ENCODE assay signal across 10 mouse cellular contexts in the genomic region with DNA sequence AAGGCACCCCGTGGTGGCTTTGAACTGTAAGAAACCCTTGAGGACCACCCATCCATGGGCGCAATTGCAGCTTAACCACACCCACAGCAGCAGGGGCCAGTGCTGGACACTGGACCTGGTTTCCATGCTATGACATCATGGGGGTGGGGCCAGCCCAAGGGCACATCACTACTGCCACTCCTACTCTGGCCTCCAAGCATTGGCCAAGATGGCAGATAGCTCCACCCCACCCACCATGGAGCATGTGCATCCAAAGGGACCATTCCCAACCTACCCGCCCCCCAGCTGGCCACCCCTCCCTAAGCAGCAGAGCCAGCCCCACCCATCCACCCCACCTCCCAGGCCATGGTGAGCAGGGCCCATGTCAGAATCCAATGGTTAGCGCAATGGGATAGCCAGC. TPM values are rescaled to one million over a fixed set of nuclear protein-coding genes. Genes with fewer than 3 reads are reported as not detected.
DNase-seq lines count a peak whose midpoint lies in the region; ATAC-seq and TF ChIP-seq lines count a peak whose summit lies in the region.
"Had no signal": no experiment of that assay in that cellular context is flagged by ENCODE, and none has a peak within 500 bp of the region (broad histone marks: within the 10 kb centered on the region; RNA-seq: fewer than 3 reads in every experiment).

No protein-coding gene starts in this region.

- no peak for TF ChIP-seq POLR2A in brain, embryonic 14.5 days (IDR thresholded peaks at IDR 0.05; ENCODE audit: borderline replicate concordance, extremely low read depth, insufficient read depth, insufficient read length, poor library complexity, severe bottlenecking)

- no peaks in the 10 kb centered on the region for H3K9me3 ChIP-seq in heart, embryonic 10.5 days
- H3K9me3 ChIP-seq in heart, postnatal 0 days (replicated peaks; ENCODE audit: control insufficient read depth, low read length): no peaks in the 10 kb centered on the region
- H3K9me3 ChIP-seq in liver, embryonic 13.5 days (replicated peaks): no peaks in the 10 kb centered on the region
- H3K9me3 ChIP-seq in midbrain, embryonic 13.5 days: no peaks in the 10 kb centered on the region

- DNase-seq in heart, embryonic 10.5 days (ENCODE audit: low spot score): peak; percentile 90
- DNase-seq in heart, adult 11 months: no peak
- peak; percentile 9 for DNase-seq in brain, embryonic 14.5 days (ENCODE audit: low read depth)
- peak; percentile 67 for DNase-seq in heart, postnatal 0 days (ENCODE audit: low spot score)
- no peak for DNase-seq in liver, embryonic 13.5 days
- no peak for DNase-seq in spleen, adult 12 weeks (ENCODE audit: low spot score)
- no peak for DNase-seq in urinary bladder, adult 2 months (ENCODE audit: low spot score)

- H3K4me2 ChIP-seq in heart, postnatal 0 days (ENCODE audit: low read depth, low read length): peak overlapping the region; percentile 73
- H3K4me2 ChIP-seq in liver, embryonic 13.5 days: peak overlapping the region; percentile 47
- no peak overlapping the region for H3K4me2 ChIP-seq in midbrain, embryonic 13.5 days (replicated peaks)

- peak overlapping the region; percentile 99 for H3K27ac ChIP-seq in heart, embryonic 10.5 days
- no peak overlapping the region for H3K27ac ChIP-seq in heart, postnatal 0 days (ENCODE audit: low read depth)
- H3K27ac ChIP-seq in liver, embryonic 13.5 days: 0 out of 2 replicates have a peak overlapping the region, but pooled peaks have one; percentile 43
- H3K27ac ChIP-seq in midbrain, embryonic 13.5 days: no peak overlapping the region

- no peak overlapping the region for H3K9ac ChIP-seq in heart, postnatal 0 days (replicated peaks; ENCODE audit: low read depth, low read length)
- H3K9ac ChIP-seq in liver, embryonic 13.5 days: 0 out of 2 replicates have a peak overlapping the region, but pooled peaks have one; percentile 54
- H3K9ac ChIP-seq in midbrain, embryonic 13.5 days (replicated peaks): no peak overlapping the region

- no peak for TF ChIP-seq EP300 in heart, postnatal 0 days (IDR thresholded peaks at IDR 0.05; ENCODE audit: low read depth)

- ATAC-seq in heart, postnatal 0 days (ENCODE audit: insufficient read depth, low read depth): peak; percentile 39
- peak; percentile 17; the same call in 1 of the 2 replicates for ATAC-seq in liver, embryonic 13.5 days (ENCODE audit: low read depth)
- no peak for ATAC-seq in midbrain, embryonic 13.5 days
- ATAC-seq: forebrain, embryonic 16.5 days had no signal

- peaks cover 97% of the 10 kb centered on the region for H3K27me3 ChIP-seq in heart, embryonic 10.5 days (ENCODE audit: insufficient read depth, poor library complexity, severe bottlenecking)
- H3K27me3 ChIP-seq in heart, postnatal 0 days (ENCODE audit: control insufficient read depth, insufficient read depth, low read length): peaks cover 67% of the 10 kb centered on the region
- H3K27me3 ChIP-seq in liver, embryonic 13.5 days: peaks cover 92% of the 10 kb centered on the region
- H3K27me3 ChIP-seq in midbrain, embryonic 13.5 days: peaks cover 97% of the 10 kb centered on the region

- TF ChIP-seq CTCF in brain, embryonic 14.5 days (IDR thresholded peaks at IDR 0.05; ENCODE audit: borderline replicate concordance, extremely low read depth, insufficient read depth, insufficient read length): no peak
- no peak for TF ChIP-seq CTCF in heart, postnatal 0 days (IDR thresholded peaks at IDR 0.05; ENCODE audit: low read depth)

- WGBS in heart, embryonic 10.5 days: 32% methylated on average over 4 of the region's 4 CpGs
- WGBS in heart, postnatal 0 days: 48% methylated on average over 4 of the region's 4 CpGs
- 41% methylated on average over 4 of the region's 4 CpGs for WGBS in liver, embryonic 13.5 days (ENCODE audit: insufficient replicate concordance)
- 24% methylated on average over 4 of the region's 4 CpGs for WGBS in midbrain, embryonic 13.5 days

- peaks cover 44% of the 10 kb centered on the region for H3K4me1 ChIP-seq in heart, embryonic 10.5 days
- H3K4me1 ChIP-seq in heart, postnatal 0 days (ENCODE audit: control insufficient read depth, insufficient read depth): no peaks in the 10 kb centered on the region
- peaks cover 13% of the 10 kb centered on the region for H3K4me1 ChIP-seq in liver, embryonic 13.5 days (replicated peaks)
- H3K4me1 ChIP-seq in midbrain, embryonic 13.5 days (replicated peaks): peaks cover 36% of the 10 kb centered on the region

- H3K36me3 ChIP-seq in heart, embryonic 10.5 days: peaks cover 57% of the 10 kb centered on the region
- H3K36me3 ChIP-seq in heart, postnatal 0 days (replicated peaks; ENCODE audit: control insufficient read depth, insufficient read depth, low read length): peaks cover 19% of the 10 kb centered on the region
- H3K36me3 ChIP-seq in liver, embryonic 13.5 days: 0 out of 2 replicates have a peak, but pooled peaks cover 3% of the 10 kb centered on the region
- H3K36me3 ChIP-seq in midbrain, embryonic 13.5 days: no peaks in the 10 kb centered on the region

- H3K4me3 ChIP-seq in heart, embryonic 10.5 days: peak overlapping the region; percentile 83
- H3K4me3 ChIP-seq in heart, postnatal 0 days (ENCODE audit: low read depth, low read length): peak overlapping the region; percentile 63
- H3K4me3 ChIP-seq in liver, embryonic 13.5 days (replicated peaks): peak overlapping the region; percentile 47
- no peak overlapping the region for H3K4me3 ChIP-seq in midbrain, embryonic 13.5 days (replicated peaks)

RNA-seq across cellular contexts. Expression of a gene that starts 10.6 kb away (rescaled TPM):
- 962 and 991 TPM in 2 replicates for polyA plus RNA-seq in heart, embryonic 10.5 days (2016; fragmentation: Nextera tagmentation; extraction: Ambion mirVana)
- polyA plus RNA-seq in brain, embryonic 14.5 days (2012; rRNA removed): 234 and 457 TPM in 2 replicates
- 1,317 and 1,642 TPM in 2 replicates for total RNA-seq in heart, postnatal 0 days (2014; rRNA removed; ENCODE audit: low replicate concordance)
- 950 and 1,040 TPM in 2 replicates for polyA plus RNA-seq in heart, postnatal 0 days (2015; fragmentation: Nextera tagmentation; extraction: Ambion mirVana)
- 369 and 378 TPM in 2 replicates for polyA plus RNA-seq in liver, embryonic 13.5 days (2015; fragmentation: Nextera tagmentation; extraction: Ambion mirVana)
- polyA plus RNA-seq in midbrain, embryonic 13.5 days (2015; fragmentation: Nextera tagmentation; extraction: Ambion mirVana): 96.3 and 112 TPM in 2 replicates
- 11.9 and 21.9 TPM in 2 replicates for polyA plus RNA-seq in urinary bladder, adult 2 months (2012; rRNA removed)
- total RNA-seq: neutrophil, adult 5-6 weeks had no signal

RNA-seq across cellular contexts. Expression of a gene that starts 13.7 kb away (rescaled TPM):
- 0.17 and 0.34 TPM in 2 replicates for polyA plus RNA-seq in heart, embryonic 10.5 days (2016; fragmentation: Nextera tagmentation; extraction: Ambion mirVana)
- 0.06 and 0.34 TPM in 2 replicates for polyA plus RNA-seq in brain, embryonic 14.5 days (2012; rRNA removed)
- total RNA-seq in heart, postnatal 0 days (2014; rRNA removed; ENCODE audit: low replicate concordance): not detected in 2 replicates
- not detected in 2 replicates for polyA plus RNA-seq in heart, postnatal 0 days (2015; fragmentation: Nextera tagmentation; extraction: Ambion mirVana)
- polyA plus RNA-seq in liver, embryonic 13.5 days (2015; fragmentation: Nextera tagmentation; extraction: Ambion mirVana): not detected in 2 replicates
- polyA plus RNA-seq in midbrain, embryonic 13.5 days (2015; fragmentation: Nextera tagmentation; extraction: Ambion mirVana): not detected in 2 replicates
- not detected in 2 replicates for polyA plus RNA-seq in urinary bladder, adult 2 months (2012; rRNA removed)
- total RNA-seq: neutrophil, adult 5-6 weeks had no signal
- polyA plus RNA-seq: forebrain, embryonic 16.5 days had no signal

Comparison
In these comparisons a context has a peak if more than half of its experiments do, and no peak if none do; other contexts are left out.
1. DNase-seq: peak in heart, embryonic 10.5 days (single experiment), brain, embryonic 14.5 days (single experiment) and heart, postnatal 0 days (single experiment); none in heart, adult 11 months (single experiment), liver, embryonic 13.5 days (single experiment), spleen, adult 12 weeks (single experiment) and urinary bladder, adult 2 months (single experiment).
2. H3K27ac ChIP-seq: peak in heart, embryonic 10.5 days (single experiment) and liver, embryonic 13.5 days (single experiment); none in heart, postnatal 0 days (single experiment) and midbrain, embryonic 13.5 days (single experiment).